9 mouse cellular contexts compared by ENCODE assay signal in genomic region chrX:43427111-43427510, GRCm38 (mm10). TPM values are rescaled to one million over a fixed set of nuclear protein-coding genes. Genes with fewer than 3 reads are reported as not detected.
DNase-seq lines count a peak whose midpoint lies in the region; ATAC-seq and TF ChIP-seq lines count a peak whose summit lies in the region.
"Had no signal": no experiment of that assay in that cellular context is flagged by ENCODE, and none has a peak within 500 bp of the region (broad histone marks: within the 10 kb centered on the region; RNA-seq: fewer than 3 reads in every experiment).

No protein-coding gene starts in this region.

- no peak for TF ChIP-seq CTCF in E14TG2a.4 (conservative IDR thresholded peaks at IDR 0.05; ENCODE audit: low read length)

- H3K9me3 ChIP-seq in E14TG2a.4 (ENCODE audit: low read length): no peaks in the 10 kb centered on the region
- no peaks in the 10 kb centered on the region for H3K9me3 ChIP-seq in hindbrain, embryonic 10.5 days
- no peaks in the 10 kb centered on the region for H3K9me3 ChIP-seq in limb, embryonic 14.5 days (ENCODE audit: control insufficient read depth, low read length)
- no peaks in the 10 kb centered on the region for H3K9me3 ChIP-seq in heart, embryonic 10.5 days
- H3K9me3 ChIP-seq: G1E had no signal

- no peak for ATAC-seq in limb, embryonic 14.5 days (ENCODE audit: low FRiP score, low read depth)
- ATAC-seq in activated CD4-positive, CD25-positive, alpha-beta regulatory T cell, adult 4 months: no peak

- peaks cover 26% of the 10 kb centered on the region for H3K4me1 ChIP-seq in E14TG2a.4 (replicated peaks; ENCODE audit: low read depth, low read length)
- H3K4me1 ChIP-seq in hindbrain, embryonic 10.5 days (replicated peaks): no peaks in the 10 kb centered on the region; the same call in 1 of the 2 replicates
- no peaks in the 10 kb centered on the region for H3K4me1 ChIP-seq in limb, embryonic 14.5 days (ENCODE audit: control insufficient read depth, insufficient read depth, low read length)
- no peaks in the 10 kb centered on the region for H3K4me1 ChIP-seq in heart, embryonic 10.5 days

- DNase-seq in cerebellum, adult 9-11 months: peak; percentile 70
- DNase-seq in hindbrain, embryonic 10.5 days (ENCODE audit: low spot score): peak; percentile 2
- DNase-seq in limb, embryonic 14.5 days (ENCODE audit: low spot score): no peak
- no peak for DNase-seq in adrenal gland, postnatal 10 days
- DNase-seq in adrenal gland, adult 2 months: no peak
- no peak for DNase-seq in heart, embryonic 10.5 days (ENCODE audit: low spot score)

- H3K36me3 ChIP-seq in E14TG2a.4 (ENCODE audit: insufficient read depth, low read length): no peaks in the 10 kb centered on the region
- no peaks in the 10 kb centered on the region for H3K36me3 ChIP-seq in hindbrain, embryonic 10.5 days
- H3K36me3 ChIP-seq in limb, embryonic 14.5 days (ENCODE audit: control insufficient read depth, insufficient read depth, low read length): no peaks in the 10 kb centered on the region
- no peaks in the 10 kb centered on the region for H3K36me3 ChIP-seq in heart, embryonic 10.5 days
- H3K36me3 ChIP-seq: G1E had no signal

- H3K27ac ChIP-seq in hindbrain, embryonic 10.5 days: no peak overlapping the region
- no peak overlapping the region for H3K27ac ChIP-seq in limb, embryonic 14.5 days (replicated peaks; ENCODE audit: low read depth, low read length)
- H3K27ac ChIP-seq in heart, embryonic 10.5 days: no peak overlapping the region

- TF ChIP-seq POLR2A in limb, embryonic 14.5 days (IDR thresholded peaks at IDR 0.05; ENCODE audit: borderline replicate concordance, extremely low read depth, insufficient read depth, insufficient read length): no peak

- H3K4me3 ChIP-seq in E14TG2a.4 (replicated peaks; ENCODE audit: low read length): peak overlapping the region; percentile 69
- H3K4me3 ChIP-seq in hindbrain, embryonic 10.5 days: peak overlapping the region; percentile 52; the same call in 1 of the 2 replicates
- H3K4me3 ChIP-seq in limb, embryonic 14.5 days (replicated peaks; ENCODE audit: low read length): peak overlapping the region; percentile 40
- H3K4me3 ChIP-seq in heart, embryonic 10.5 days: no peak overlapping the region

- H3K27me3 ChIP-seq in E14TG2a.4 (ENCODE audit: insufficient read depth, low read length): peaks cover 20% of the 10 kb centered on the region
- H3K27me3 ChIP-seq in hindbrain, embryonic 10.5 days (ENCODE audit: insufficient read depth, poor library complexity, severe bottlenecking): peaks cover 31% of the 10 kb centered on the region
- 0 out of 2 replicates have a peak, but pooled peaks cover 6% of the 10 kb centered on the region for H3K27me3 ChIP-seq in limb, embryonic 14.5 days (ENCODE audit: control insufficient read depth, insufficient read depth, low read length)
- H3K27me3 ChIP-seq in heart, embryonic 10.5 days (ENCODE audit: insufficient read depth, poor library complexity, severe bottlenecking): peaks cover 23% of the 10 kb centered on the region

- no peak overlapping the region for H3K9ac ChIP-seq in limb, embryonic 14.5 days (ENCODE audit: low read depth, low read length, severe bottlenecking)

- WGBS in hindbrain, embryonic 10.5 days: 23% methylated on average over 10 of the region's 10 CpGs
- WGBS in limb, embryonic 14.5 days: 18% methylated on average over 10 of the region's 10 CpGs
- 25% methylated on average over 10 of the region's 10 CpGs for WGBS in heart, embryonic 10.5 days

- H3K4me2 ChIP-seq in limb, embryonic 14.5 days (replicated peaks; ENCODE audit: low read depth, low read length, severe bottlenecking): peak overlapping the region; percentile 61

RNA-seq across cellular contexts. Expression of gene Tenm1, which starts 1.8 kb away (rescaled TPM):
- 0.85 and 0.94 TPM in 2 replicates for polyA plus RNA-seq in hindbrain, embryonic 10.5 days (2016; fragmentation: Nextera tagmentation; extraction: Ambion mirVana)
- 3.2 and 6.1 TPM in 2 replicates for polyA plus RNA-seq in limb, embryonic 14.5 days (2012; rRNA removed)
- polyA plus RNA-seq in limb, embryonic 14.5 days (2014; fragmentation: Nextera tagmentation; extraction: Ambion mirVana): 5.0 and 6.1 TPM in 2 replicates
- polyA plus RNA-seq in activated CD4-positive, CD25-positive, alpha-beta regulatory T cell, adult 4 months (2017; shearing (Covaris generic)): under 1 TPM in 1 of 2 experiments, not detected in 1; 0.07 TPM
- total RNA-seq in adrenal gland, postnatal 10 days (2021): under 1 TPM; 0.27 to 0.45 TPM
- total RNA-seq in adrenal gland, adult 2 months (2021): under 1 TPM; 0.28 to 0.43 TPM
- 0.01 TPM in 1 of 2 replicates, not detected in the other for polyA plus RNA-seq in adrenal gland, adult 2 months (2012; rRNA removed)
- polyA plus RNA-seq in heart, embryonic 10.5 days (2016; fragmentation: Nextera tagmentation; extraction: Ambion mirVana): 0.05 and 0.09 TPM in 2 replicates
- polyA plus RNA-seq: G1E had no signal

Comparison
In these comparisons a context has a peak if more than half of its experiments do, and no peak if none do; other contexts are left out.
1. DNase-seq: peak in cerebellum, adult 9-11 months (single experiment) and hindbrain, embryonic 10.5 days (single experiment); none in limb, embryonic 14.5 days (single experiment), adrenal gland, postnatal 10 days (single experiment), adrenal gland, adult 2 months (single experiment) and heart, embryonic 10.5 days (single experiment).